ENCODE assay signal across 8 mouse cellular contexts in genomic region chrX:37110193-37110880, GRCm38 (mm10). TPM values are rescaled to one million over a fixed set of nuclear protein-coding genes. Genes with fewer than 3 reads are reported as not detected.
A peak's percentile ranks its signal among the peaks of the same experiment; 100 is the strongest.
DNase-seq lines count a peak whose midpoint lies in the region; ATAC-seq and TF ChIP-seq lines count a peak whose summit lies in the region.

Gene Upf3b, minus strand, starts transcription at chrX:37110322.

- H3K27ac ChIP-seq in hindbrain, embryonic 10.5 days, result peak within 1 kb of the TSS; percentile 89
- H3K27ac ChIP-seq in lung, postnatal 0 days (ENCODE audit: low read length), result peak within 1 kb of the TSS; percentile 76

- peak within 1 kb of the TSS; percentile 51 for H3K9ac ChIP-seq in lung, postnatal 0 days (replicated peaks; ENCODE audit: low read depth)

- H3K4me1 ChIP-seq in hindbrain, embryonic 10.5 days (replicated peaks), result peaks cover 4% of the 10 kb centered on the region; the same call in 1 of the 2 replicates
- no peaks in the 10 kb centered on the region for H3K4me1 ChIP-seq in lung, postnatal 0 days (ENCODE audit: insufficient read depth, low read depth, low read length)

- peak; percentile 99 for ATAC-seq in frontal cortex, adult (ENCODE audit: low TSS enrichment)
- peak; percentile 100 for ATAC-seq in lung, postnatal 0 days

- peaks cover 1% of the 10 kb centered on the region for H3K27me3 ChIP-seq in hindbrain, embryonic 10.5 days (ENCODE audit: insufficient read depth, poor library complexity, severe bottlenecking)
- no peaks in the 10 kb centered on the region for H3K27me3 ChIP-seq in lung, postnatal 0 days (replicated peaks; ENCODE audit: insufficient read depth, low read length)

- TF ChIP-seq CTCF in lung, postnatal 0 days (IDR thresholded peaks at IDR 0.05), result no peak

- no peak for TF ChIP-seq EP300 in lung, postnatal 0 days (IDR thresholded peaks at IDR 0.05)

- WGBS in hindbrain, embryonic 10.5 days, result 17% methylated on average over 30 of the region's 30 CpGs
- WGBS in lung, postnatal 0 days, result 9% methylated on average over 29 of the region's 30 CpGs

- no peaks in the 10 kb centered on the region for H3K9me3 ChIP-seq in hindbrain, embryonic 10.5 days
- H3K9me3 ChIP-seq in lung, postnatal 0 days (ENCODE audit: low read length), result no peaks in the 10 kb centered on the region

- H3K4me3 ChIP-seq in hindbrain, embryonic 10.5 days, result peak within 1 kb of the TSS; percentile 61
- peak within 1 kb of the TSS; percentile 46 for H3K4me3 ChIP-seq in lung, postnatal 0 days (ENCODE audit: low read depth, low read length)

- H3K36me3 ChIP-seq in hindbrain, embryonic 10.5 days, result peaks cover 6% of the 10 kb centered on the region; the same call in 1 of the 2 replicates
- H3K36me3 ChIP-seq in lung, postnatal 0 days (ENCODE audit: insufficient read depth, low read length), result no peaks in the 10 kb centered on the region

- DNase-seq in MN1 (ENCODE audit: low spot score), result peak; percentile 94
- DNase-seq in cerebellum, adult 9-10 months, result peak; percentile 95
- peak; percentile 91 for DNase-seq in hindbrain, embryonic 10.5 days (ENCODE audit: low spot score)
- DNase-seq in layer of hippocampus, adult 9-11 months, result peak; percentile 96
- peak; percentile 97 for DNase-seq in lung, postnatal 0 days (ENCODE audit: low spot score)
- DNase-seq in ovary, postnatal 14 days (ENCODE audit: low spot score), result peak; percentile 62
- DNase-seq in thymus, postnatal 14 days, result peak; percentile 93

- peak within 1 kb of the TSS; percentile 60 for H3K4me2 ChIP-seq in lung, postnatal 0 days (replicated peaks; ENCODE audit: low read depth, low read length)

RNA-seq across cellular contexts. Expression of gene Upf3b, which starts in this region (rescaled TPM):
- polyA plus RNA-seq in hindbrain, embryonic 10.5 days (2016; fragmentation: Nextera tagmentation; extraction: Ambion mirVana), result 13.0 and 18.5 TPM in 2 replicates
- polyA plus RNA-seq in lung, postnatal 0 days (2015; fragmentation: Nextera tagmentation; extraction: Ambion mirVana), result 10.8 and 11.7 TPM in 2 replicates

Comparison
In these comparisons a context has a peak if more than half of its experiments do, and no peak if none do; other contexts are left out.
1. Peak in every context shown above with its lines: DNase-seq, ATAC-seq, H3K4me3 ChIP-seq and H3K27ac ChIP-seq.